Mouse (Mus musculus): ENCODE results near the gene Rhd. TPM values are rescaled to one million over a fixed set of nuclear protein-coding genes. Genes with fewer than 3 reads are reported as not detected.
A peak's percentile ranks its signal among the peaks of the same experiment; 100 is the strongest.

Gene Rhd
- polyA plus RNA-seq, 1 experiment from 2014 or later, result 5.4 TPM

DNA sequence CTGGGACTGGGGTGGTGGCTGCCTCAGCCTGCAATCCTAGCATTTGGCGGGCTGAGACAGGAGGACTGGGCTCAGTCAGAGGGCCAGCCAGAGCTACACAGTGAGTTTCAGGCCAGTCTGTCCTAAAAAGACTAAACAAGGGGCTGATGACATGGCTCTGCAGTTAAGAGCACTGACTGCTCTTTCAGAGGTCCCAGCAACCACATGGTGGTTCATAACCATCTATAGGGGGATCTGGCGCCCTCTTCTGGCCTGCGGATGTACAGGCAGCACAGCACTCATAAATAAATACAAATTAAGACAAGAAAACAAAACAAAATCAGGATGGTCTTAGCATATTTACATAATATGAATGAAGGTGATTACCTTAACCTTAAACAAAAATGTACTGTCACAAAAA lies 49.1 kb downstream of the Rhd start:
- Histone ChIP-seq H3K27ac (no peak overlapping the region), H3K27me3 (no peaks in the 10 kb centered on the region), H3K36me3 (peaks cover 26% of the 10 kb centered on the region; the same call in 1 of the 2 replicates), H3K4me3 (peak overlapping the region; percentile 99; the same call in 1 of the 2 replicates), H3K4me1 (replicated peaks) (peaks cover 20% of the 10 kb centered on the region), H3K9me3 (replicated peaks) (no peaks in the 10 kb centered on the region), H3K9ac (no peak overlapping the region), H3K4me2 (peak overlapping the region; percentile 69)
- 37% methylated on average over 3 of the region's 3 CpGs for WGBS
- ATAC-seq (replicated peaks; ENCODE audit: insufficient number of reproducible peaks, insufficient read depth, low FRiP score, low read depth), result no peak

DNA sequence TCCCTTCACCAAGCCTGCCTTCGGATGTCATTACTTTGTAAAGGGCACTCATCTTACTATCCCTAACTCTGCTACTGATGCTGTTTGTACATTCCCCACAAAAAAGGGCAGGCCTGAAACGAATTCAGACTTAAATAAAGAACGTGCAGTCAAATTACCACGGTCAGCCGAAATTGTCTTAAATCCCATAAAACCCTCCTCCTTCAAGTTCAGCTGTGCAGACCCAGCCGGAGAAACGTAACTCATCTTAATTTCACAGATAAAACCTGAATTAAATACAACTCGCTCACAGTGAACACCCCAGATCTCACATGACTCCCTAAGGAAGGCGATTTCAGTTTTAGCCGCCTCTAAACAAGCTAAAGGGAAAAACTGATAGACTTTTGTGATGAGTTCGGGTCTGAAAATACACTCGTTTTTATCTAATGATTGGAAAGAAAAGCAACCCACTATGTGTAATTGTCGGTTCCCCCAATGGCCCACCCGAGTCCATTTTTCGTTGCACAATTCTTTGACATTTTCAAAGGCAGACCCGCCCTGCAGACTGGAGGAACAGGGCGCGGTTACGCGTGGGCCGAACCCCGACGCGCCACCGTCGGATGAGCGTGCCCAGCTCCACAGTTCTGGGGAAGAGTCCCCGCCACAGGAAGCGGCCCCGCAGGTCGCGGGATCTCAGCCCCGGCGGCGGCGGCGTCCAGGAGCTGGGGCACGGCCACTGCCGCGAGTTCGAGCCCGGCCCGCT lies 50.0 kb downstream of the Rhd start:
- Histone ChIP-seq H3K27ac (peak overlapping the region; percentile 93), H3K9me3 (replicated peaks) (no peaks in the 10 kb centered on the region), H3K4me2 (peak overlapping the region; percentile 69), H3K9ac (peak overlapping the region; percentile 94), H3K36me3 (peaks cover 17% of the 10 kb centered on the region; the same call in 1 of the 2 replicates), H3K4me3 (peak overlapping the region; percentile 99), H3K27me3 (no peaks in the 10 kb centered on the region), H3K4me1 (replicated peaks) (peaks cover 23% of the 10 kb centered on the region)
- 1% methylated on average over 43 of the region's 43 CpGs for WGBS
- peak; percentile 75 for ATAC-seq (replicated peaks; ENCODE audit: insufficient number of reproducible peaks, insufficient read depth, low FRiP score, low read depth)

DNA sequence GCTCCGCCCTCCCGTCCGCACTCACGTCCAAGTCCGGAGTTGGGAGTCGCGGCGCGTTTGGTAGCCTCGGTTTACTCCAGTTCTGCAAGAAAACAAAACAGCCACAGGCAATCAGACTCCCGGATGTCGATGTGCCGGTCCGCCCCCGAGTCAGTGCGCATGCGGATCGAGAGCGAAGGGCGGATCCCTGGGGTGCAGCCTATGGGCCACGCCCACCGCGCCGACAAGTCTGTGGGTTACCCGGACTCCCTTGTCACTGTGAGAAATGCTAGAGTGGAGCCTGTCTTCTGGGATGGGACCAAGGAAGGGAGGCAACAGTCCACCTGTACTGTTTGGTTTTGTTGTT lies 50.5 kb downstream of the Rhd start, which contains the start of gene Tmem50a:
Tmem50a (minus strand) TSS at position 161 of the 346 bp plus-strand sequence.
- no peaks in the 10 kb centered on the region for H3K9me3 ChIP-seq (replicated peaks)
- WGBS, result under 1% methylated on average over 25 of the region's 25 CpGs
- peak within 1 kb of the TSS; percentile 93 for H3K27ac ChIP-seq
- peak; percentile 90 for ATAC-seq (replicated peaks; ENCODE audit: insufficient number of reproducible peaks, insufficient read depth, low FRiP score, low read depth)
- peak within 1 kb of the TSS; percentile 99 for H3K4me3 ChIP-seq
- peaks cover 23% of the 10 kb centered on the region for H3K4me1 ChIP-seq (replicated peaks)
- no peaks in the 10 kb centered on the region for H3K27me3 ChIP-seq
- H3K36me3 ChIP-seq, result peaks cover 13% of the 10 kb centered on the region; the same call in 1 of the 2 replicates
- peak within 1 kb of the TSS; percentile 94 for H3K9ac ChIP-seq
- H3K4me2 ChIP-seq, result peak within 1 kb of the TSS; percentile 69

DNA sequence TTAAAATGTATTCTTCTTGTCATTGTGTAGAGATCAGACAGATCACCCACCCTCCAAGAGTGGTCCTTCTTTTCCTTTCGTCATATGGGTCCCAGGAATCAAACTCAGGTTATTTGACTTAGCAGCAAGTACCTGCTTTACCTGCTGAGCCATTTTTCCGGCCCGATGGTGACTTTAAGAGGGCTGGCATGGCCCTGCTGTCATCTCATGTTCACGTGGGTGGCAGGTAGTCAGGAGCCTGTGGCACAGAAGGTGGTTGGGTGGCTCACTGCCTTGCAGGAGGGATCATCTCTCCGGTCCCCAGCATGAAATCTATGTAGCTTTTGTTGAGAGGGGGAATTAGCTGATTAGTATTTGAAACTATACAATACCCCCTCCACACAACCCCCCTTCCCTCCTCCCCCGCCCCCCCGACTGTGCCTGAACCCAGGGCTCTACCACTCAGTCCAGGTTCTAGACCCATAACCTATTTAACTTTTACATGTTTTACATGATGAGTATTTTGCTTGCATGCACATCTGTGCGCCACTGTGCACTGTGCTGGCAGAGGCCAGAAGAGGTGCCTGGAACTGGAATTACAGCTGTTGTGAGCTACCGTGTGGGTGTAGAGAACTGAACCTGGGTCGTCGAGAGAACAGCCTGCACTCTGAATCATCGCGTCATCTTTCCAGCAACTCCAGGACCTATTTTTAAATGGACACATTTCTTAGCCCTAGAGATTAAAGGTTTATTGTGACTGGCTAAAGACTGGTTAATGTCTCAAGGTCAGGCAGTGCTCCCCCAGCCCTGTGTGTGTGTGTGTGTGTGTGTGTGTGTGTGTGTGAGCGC lies 51.1 kb downstream of the Rhd start:
- Histone ChIP-seq H3K9me3 (replicated peaks) (no peaks in the 10 kb centered on the region), H3K9ac (peak overlapping the region; percentile 94), H3K4me2 (peak overlapping the region; percentile 69), H3K4me3 (peak overlapping the region; percentile 99), H3K36me3 (peaks cover 10% of the 10 kb centered on the region; the same call in 1 of the 2 replicates), H3K27ac (peak overlapping the region; percentile 93), H3K27me3 (no peaks in the 10 kb centered on the region), H3K4me1 (replicated peaks) (peaks cover 23% of the 10 kb centered on the region)
- WGBS, result 44% methylated on average over 14 of the region's 14 CpGs
- ATAC-seq (replicated peaks; ENCODE audit: insufficient number of reproducible peaks, insufficient read depth, low FRiP score, low read depth), result no peak

DNA sequence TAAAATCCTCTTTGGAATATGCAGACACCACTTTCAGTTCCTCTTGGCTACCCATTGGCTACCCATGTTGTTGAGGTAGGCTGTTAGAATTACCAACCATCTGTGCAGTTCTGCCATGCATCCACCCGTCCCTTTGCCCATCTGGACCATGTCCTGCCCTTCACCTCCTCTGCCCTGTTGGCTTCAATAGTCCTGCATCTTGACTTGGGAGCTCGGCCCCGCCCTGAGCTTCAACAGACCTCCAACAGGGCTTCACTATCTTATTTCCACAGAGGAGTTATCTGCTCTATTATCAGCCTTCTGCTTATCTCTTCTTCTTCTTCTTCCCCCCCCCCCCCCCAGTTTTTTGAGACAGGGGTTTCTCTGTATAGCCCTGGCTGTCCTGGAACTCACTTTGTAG lies 52.9 kb downstream of the Rhd start:
- H3K27me3 ChIP-seq, result no peaks in the 10 kb centered on the region
- H3K9ac ChIP-seq, result no peak overlapping the region
- WGBS, result 69% methylated on average over 3 of the region's 3 CpGs
- no peaks in the 10 kb centered on the region for H3K9me3 ChIP-seq (replicated peaks)
- H3K4me2 ChIP-seq, result no peak overlapping the region
- H3K36me3 ChIP-seq, result no peaks in the 10 kb centered on the region; the same call in 1 of the 2 replicates
- H3K4me1 ChIP-seq (replicated peaks), result peaks cover 23% of the 10 kb centered on the region
- no peak overlapping the region for H3K27ac ChIP-seq
- no peak overlapping the region for H3K4me3 ChIP-seq
- ATAC-seq (replicated peaks; ENCODE audit: insufficient number of reproducible peaks, insufficient read depth, low FRiP score, low read depth), result no peak

DNA sequence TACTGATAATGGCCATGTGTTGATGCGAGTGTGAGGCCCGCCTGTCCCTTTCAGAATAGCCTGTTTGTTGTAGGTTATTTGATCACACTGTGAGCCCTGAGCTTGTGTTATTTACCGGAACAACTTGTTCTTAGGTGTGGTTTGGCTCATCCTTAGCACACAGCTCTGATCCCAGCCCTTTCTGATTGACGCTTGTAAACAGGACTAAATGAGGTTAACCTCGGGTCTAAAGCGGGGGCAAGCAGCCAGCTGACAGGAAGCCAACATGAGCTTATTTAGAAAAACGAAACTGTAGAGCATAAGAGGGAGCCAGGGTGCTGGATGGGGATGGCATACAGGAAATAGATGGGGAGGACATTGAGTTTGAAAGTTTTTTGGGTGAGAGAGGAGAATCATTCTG lies 54.0 kb downstream of the Rhd start:
- peak overlapping the region; percentile 46; the same call in 1 of the 2 replicates for H3K27ac ChIP-seq
- no peaks in the 10 kb centered on the region for H3K9me3 ChIP-seq (replicated peaks)
- peaks cover 23% of the 10 kb centered on the region for H3K4me1 ChIP-seq (replicated peaks)
- H3K27me3 ChIP-seq, result no peaks in the 10 kb centered on the region
- H3K4me3 ChIP-seq, result no peak overlapping the region
- no peaks in the 10 kb centered on the region for H3K36me3 ChIP-seq
- H3K9ac ChIP-seq, result no peak overlapping the region
- H3K4me2 ChIP-seq, result no peak overlapping the region
- ATAC-seq (replicated peaks; ENCODE audit: insufficient number of reproducible peaks, insufficient read depth, low FRiP score, low read depth), result no peak
- 42% methylated on average over 7 of the region's 7 CpGs for WGBS

DNA sequence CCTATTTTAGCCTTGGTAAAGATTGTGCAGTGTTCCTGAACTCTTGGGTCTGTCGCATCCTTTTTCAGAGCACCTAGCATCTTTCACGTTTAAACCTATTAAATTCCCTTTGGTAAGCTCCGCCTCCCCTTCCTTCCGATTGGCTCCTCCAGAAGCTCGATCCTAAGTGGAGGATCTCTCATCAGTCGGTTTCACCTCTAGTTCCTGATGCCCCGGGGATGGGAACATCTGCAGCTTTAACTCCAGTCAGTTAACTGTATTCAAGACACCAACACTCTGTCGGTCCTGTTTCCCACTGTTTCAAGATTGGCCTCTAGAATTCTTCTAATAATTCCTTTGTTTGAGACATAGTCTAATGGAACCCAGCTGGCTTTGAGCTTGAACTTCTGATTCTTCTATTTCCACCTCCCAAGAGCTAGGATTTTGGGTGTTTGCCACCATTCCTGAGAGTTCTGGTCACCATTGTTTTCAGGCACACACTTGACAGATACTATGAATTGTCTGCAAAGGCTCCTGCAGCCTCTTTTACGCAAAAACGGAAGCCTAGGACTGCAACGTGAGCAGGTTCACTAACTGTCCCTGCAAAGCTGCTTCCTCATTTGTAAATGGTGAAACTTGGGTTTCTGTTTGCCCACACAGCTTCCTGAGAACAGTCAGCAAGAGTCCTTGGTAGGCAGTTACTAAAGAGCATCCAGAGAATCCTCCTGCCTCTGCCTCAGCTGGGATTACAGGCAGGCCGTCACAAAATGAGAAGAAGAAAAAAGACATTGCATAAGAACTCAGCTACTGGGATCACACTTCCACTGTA lies 55.6 kb downstream of the Rhd start:
- Histone ChIP-seq H3K9ac (no peak overlapping the region), H3K4me3 (no peak overlapping the region), H3K36me3 (no peaks in the 10 kb centered on the region), H3K27me3 (no peaks in the 10 kb centered on the region), H3K27ac (no peak overlapping the region), H3K4me1 (replicated peaks) (peaks cover 15% of the 10 kb centered on the region), H3K9me3 (replicated peaks) (no peaks in the 10 kb centered on the region), H3K4me2 (no peak overlapping the region)
- 46% methylated on average over 12 of the region's 12 CpGs for WGBS
- ATAC-seq (replicated peaks; ENCODE audit: insufficient number of reproducible peaks, insufficient read depth, low FRiP score, low read depth), result no peak

DNA sequence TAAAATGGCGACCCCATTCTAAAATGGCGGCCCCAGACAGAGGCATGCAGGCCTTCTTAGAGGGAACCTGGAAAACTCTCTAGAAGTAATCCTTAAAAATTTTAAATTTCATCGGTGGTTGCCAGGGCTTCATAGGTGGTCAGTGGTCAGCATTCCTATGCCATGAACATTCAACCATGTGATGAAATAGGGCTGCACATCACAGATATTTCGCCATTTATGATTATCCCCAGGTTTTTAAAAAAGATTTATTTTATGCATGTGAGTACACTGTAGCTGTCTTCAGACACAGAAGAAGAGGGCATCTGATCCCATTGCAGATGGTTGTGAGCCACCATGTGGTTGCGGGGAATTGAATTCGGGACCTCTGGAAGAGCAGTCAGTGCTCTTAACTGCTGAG lies 56.3 kb downstream of the Rhd start:
- no peak overlapping the region for H3K4me2 ChIP-seq
- no peak overlapping the region for H3K9ac ChIP-seq
- WGBS, result 90% methylated on average over 6 of the region's 6 CpGs
- H3K27me3 ChIP-seq, result no peaks in the 10 kb centered on the region
- peaks cover 6% of the 10 kb centered on the region for H3K36me3 ChIP-seq
- H3K4me1 ChIP-seq (replicated peaks), result peaks cover 15% of the 10 kb centered on the region
- no peak overlapping the region for H3K4me3 ChIP-seq
- no peak overlapping the region for H3K27ac ChIP-seq
- ATAC-seq (replicated peaks; ENCODE audit: insufficient number of reproducible peaks, insufficient read depth, low FRiP score, low read depth), result no peak
- H3K9me3 ChIP-seq (replicated peaks), result no peaks in the 10 kb centered on the region

DNA sequence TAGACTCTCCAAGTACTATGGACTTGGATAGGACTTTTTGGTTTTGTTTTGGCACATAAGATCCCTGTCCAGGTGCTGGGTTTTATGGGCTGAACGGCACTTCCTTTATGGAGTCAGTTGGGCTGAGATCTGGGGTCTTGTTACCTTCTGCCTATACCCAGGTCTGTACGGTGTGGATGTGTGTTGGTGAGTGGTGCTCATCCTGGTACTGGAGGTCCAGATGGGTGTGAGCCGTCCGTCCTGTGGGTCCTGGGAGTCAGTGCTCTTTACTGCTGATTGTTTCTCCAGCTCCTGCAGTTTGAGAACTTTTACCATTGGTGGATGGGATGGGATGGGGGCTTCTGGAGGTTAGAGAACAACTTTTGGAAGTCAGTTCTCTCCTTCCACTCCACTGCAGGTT lies 57.4 kb downstream of the Rhd start:
- peaks cover 17% of the 10 kb centered on the region for H3K36me3 ChIP-seq
- 91% methylated on average over 4 of the region's 4 CpGs for WGBS
- no peak for ATAC-seq (replicated peaks; ENCODE audit: insufficient number of reproducible peaks, insufficient read depth, low FRiP score, low read depth)

DNA sequence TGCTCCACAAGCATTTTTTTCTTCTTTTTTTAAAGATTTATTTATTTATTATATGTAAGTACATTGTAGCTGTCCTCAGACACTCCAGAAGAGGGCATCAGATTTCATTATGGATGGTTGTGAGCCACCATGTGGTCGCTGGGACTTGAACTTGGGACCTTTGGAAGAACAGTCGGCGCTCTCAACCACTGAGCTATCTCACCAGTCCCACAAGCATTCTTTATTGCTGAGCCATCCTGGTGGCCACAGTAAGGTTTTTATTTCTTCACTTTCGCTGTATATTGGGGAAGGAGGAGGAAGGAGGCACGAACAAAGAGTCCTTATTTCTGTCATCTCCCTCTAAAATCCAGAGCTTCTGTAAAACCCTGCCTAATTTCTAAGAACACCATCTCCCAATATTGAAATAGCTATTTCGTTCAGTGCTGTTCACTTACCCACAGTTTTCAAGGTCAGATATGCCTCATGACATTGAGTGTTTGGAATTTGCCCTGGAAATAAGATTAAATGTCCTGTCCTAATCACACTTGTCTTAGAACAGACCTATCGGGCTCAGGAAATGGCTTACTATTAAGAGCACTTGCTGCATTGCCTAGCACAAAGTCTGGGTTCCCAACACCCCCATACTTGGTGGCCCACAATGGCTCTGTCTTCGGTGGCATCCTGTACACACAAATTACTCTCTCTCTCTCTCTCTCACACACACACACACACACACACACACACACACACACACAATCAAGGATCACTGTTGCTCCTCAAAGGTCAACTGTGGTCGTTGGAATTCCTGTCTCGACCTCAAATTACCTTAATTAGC lies 58.0 kb downstream of the Rhd start:
- H3K36me3 ChIP-seq, result peaks cover 23% of the 10 kb centered on the region
- H3K4me3 ChIP-seq, result peak overlapping the region; percentile 96
- H3K9ac ChIP-seq, result peak overlapping the region; percentile 67
- no peaks in the 10 kb centered on the region for H3K27me3 ChIP-seq
- no peaks in the 10 kb centered on the region for H3K9me3 ChIP-seq (replicated peaks)
- peak overlapping the region; percentile 90 for H3K27ac ChIP-seq
- WGBS, result 54% methylated on average over 10 of the region's 10 CpGs
- peak overlapping the region; percentile 80 for H3K4me2 ChIP-seq
- peaks cover 26% of the 10 kb centered on the region for H3K4me1 ChIP-seq (replicated peaks)
- no peak for ATAC-seq (replicated peaks; ENCODE audit: insufficient number of reproducible peaks, insufficient read depth, low FRiP score, low read depth)

More for the DNA sequence above, 57.4 kb downstream of the Rhd start:
- H3K4me3 ChIP-seq, result no peak overlapping the region
- no peaks in the 10 kb centered on the region for H3K9me3 ChIP-seq (replicated peaks)
- H3K27me3 ChIP-seq, result no peaks in the 10 kb centered on the region
- no peak overlapping the region for H3K4me2 ChIP-seq
- H3K27ac ChIP-seq, result no peak overlapping the region
- H3K4me1 ChIP-seq (replicated peaks), result peaks cover 23% of the 10 kb centered on the region
- H3K9ac ChIP-seq, result no peak overlapping the region
